Mouse (Mus musculus) WW6 (cell line): ENCODE measurements around the gene Hoxb8.

Source experiments
- DNase-seq: peaks from one replicate; pipeline ENCODE4 v3.0.0-alpha.2; 2013; ENCODE audit warnings: low read depth, low spot score

Hoxb8 gene

DNA sequence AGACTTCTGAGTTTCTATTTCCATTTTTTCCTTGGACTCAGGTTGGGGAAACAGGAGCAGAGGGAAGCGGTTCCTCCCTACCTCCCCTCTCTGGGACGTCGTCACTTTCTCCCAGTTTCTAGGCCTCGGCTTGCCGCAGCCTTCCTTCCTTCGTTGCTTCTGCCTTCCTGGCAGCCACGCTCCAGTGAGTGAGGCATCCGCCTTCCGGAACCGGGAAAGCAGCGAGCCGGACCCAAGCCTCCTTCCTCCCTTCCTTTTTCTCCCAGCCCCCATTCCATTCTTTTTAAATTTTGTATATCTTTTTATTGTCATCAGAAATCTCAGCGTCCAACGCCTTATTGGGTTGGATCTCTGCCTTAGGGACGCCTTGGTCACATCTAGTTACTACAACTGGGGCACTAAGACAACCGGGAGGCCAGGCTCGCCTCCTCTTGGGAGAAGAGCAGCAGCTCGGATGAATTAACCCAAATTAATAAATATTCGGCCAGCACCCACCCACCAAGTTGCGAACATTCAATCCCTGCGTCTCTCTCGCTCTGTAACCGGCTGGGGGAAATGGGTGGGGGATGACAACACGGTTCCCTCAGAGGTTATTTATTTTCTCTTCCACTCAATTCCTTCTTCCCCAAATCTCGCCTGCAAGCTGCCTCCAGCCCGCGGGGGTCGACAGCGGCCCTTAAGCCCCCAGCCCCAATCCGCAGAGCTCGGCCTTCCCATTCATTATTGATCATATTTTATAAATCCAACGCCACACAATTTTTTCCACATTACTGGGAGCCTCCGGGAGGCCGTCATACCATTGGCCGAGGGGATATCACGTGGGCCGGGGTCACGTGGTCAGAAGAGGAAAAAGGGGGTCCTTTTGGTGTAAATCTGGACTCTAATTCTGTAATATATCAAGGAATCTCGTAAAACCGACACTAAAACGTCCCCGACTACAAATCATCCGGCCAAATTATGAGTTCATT is 4.3 kb downstream of the Hoxb8 start, which contains the start of gene Hoxb7:
Gene Hoxb7 (plus strand): TSS at position 853 of the 968 bp plus-strand sequence.
- no peak for DNase-seq

DNA sequence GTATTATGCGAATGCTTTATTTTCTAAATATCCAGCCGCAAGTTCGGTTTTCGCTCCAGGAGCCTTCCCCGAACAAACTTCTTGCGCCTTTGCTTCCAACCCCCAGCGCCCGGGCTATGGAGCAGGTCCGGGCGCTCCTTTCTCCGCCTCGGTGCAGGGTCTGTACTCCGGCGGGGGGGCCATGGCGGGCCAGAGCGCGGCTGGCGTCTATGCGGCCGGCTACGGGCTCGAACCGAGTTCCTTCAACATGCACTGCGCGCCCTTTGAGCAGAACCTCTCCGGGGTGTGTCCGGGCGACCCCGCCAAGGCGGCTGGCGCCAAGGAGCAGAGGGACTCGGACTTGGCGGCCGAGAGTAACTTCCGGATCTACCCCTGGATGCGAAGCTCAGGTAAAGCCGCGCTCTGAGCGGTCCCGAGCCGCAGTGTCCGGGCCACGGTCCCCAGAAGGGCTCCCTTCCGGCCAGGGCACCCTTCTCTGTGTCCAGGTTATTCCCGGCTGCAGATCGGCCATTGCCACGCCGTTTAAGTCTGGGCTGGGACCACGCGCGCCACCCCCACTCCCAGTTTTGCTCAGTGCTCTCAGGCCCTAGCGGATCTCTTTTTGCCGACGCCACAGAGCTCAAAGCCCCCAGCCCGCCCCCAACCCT is 5.2 kb downstream of the Hoxb8 start:
- DNase-seq: no peak

DNA sequence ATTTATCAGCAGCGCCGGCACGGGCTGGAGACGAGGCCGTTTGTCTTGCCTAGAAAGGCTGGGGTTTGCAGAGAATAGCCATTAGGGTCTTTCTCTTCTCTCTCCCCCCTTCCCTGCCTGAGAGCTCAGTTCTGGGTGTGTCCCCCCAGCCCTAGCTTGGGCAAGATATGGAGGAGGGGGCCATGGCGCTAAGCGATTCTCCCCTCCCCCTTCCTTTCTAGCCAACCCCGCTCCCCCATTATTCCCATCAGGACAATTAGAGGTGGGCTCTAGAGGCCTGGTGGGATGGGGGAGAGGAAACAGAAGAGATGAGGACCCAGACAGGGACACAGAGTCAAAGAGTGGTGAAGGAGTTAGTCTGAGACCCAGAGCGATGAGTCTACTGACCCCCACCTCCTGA is 5.7 kb downstream of the Hoxb8 start:
- no peak for DNase-seq

DNA sequence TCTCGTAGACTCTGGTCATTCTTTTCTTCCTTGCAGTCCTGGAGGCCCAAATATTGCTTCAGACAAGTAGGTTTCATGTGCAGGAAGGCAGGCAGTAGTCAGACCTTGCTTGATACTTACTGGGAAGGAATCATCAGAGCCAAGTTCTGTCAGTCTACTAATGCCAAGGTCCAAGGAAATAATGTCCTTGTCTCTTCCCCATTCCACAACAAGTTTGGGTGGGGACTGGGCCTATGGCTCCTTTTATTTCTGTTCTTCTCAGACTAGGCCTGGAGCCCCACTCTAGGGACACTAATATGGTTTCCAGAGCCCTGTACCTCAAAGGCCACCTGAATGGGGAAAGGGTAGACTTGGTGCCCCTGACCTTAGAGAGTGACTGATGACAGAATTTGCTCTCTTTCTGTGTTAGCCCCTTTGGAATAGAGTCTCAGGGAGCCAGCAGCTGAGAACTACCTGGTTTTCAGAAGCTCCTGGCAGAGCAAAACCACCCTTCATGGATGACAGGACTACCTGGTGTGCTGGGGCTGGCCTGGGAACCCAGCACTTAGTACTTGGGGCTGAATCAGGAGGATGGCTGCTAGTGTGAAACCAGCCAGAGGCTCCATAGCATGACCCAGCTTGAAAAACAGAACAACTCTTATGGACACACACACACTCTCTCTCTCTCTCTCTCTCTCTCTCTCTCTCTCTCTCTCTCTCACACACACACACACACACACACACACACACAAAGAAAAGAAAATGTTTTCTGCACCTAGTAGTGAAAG is 6.9 kb downstream of the Hoxb8 start:
- DNase-seq: no peak

DNA sequence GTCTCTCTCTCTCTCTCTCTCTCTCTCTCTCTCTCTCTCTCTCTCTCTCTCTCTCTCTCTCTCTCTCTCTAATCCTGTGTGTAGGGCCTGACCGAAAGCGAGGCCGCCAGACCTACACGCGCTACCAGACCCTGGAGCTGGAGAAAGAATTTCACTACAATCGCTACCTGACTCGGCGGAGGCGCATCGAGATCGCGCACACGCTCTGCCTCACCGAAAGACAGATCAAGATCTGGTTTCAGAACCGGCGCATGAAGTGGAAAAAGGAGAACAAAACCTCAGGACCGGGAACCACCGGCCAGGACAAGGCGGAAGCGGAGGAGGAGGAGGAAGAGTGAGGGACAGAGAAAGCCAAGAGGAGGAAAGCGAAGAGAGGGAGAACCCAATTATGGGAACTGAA is 7.6 kb downstream of the Hoxb8 start:
- no peak for DNase-seq

DNA sequence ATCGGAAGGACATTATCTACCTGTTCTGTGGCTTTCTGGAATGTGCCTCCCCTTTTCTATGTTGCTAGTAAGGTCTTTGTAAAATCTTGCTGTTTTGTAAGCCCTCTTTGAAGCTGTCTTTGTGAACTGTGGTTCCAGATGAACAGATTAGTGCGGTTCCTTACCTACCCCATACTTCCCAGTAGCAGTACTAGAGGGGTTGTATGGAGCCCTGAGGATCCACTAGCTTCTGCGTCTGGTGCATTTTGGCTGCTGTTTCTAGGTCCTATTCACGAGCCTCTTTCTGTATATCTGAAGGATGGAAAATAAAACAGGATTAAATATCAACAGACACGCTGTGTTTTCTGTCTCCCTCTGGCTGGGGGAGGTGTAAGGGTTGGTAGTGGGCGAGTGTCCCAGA is 8.1 kb downstream of the Hoxb8 start:
- DNase-seq: no peak

DNA sequence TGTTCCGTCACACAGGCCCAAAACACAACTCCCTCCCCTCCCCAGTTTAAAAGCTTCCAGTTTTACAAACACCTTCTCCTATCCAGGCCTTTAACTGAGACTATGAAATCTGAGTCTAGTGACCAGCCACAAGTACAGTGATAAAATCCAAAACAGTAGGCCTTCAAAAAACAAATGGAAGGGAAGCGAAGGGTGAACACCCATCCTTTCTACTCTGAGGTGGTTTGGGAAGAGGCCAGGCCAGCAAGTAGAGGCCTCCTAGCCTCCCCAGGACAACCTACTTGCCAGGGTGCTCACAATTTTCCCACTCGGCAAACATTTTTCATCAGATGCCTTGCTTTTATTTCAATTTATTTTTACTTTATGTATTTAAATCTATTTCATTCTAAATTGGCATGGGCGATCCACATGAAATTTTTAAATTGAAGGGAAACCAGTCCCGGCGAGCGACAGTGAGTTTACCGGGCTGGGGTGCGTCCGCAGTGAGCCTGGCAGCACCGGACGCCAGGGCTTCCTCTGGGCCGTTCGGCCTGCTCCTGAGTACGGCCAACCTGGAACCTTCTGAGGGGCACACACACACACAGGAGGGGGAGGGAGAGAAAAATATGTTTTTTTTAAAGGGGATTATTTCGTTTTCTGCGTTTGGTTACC is 9.1 kb downstream of the Hoxb8 start:
- no peak for DNase-seq

DNA sequence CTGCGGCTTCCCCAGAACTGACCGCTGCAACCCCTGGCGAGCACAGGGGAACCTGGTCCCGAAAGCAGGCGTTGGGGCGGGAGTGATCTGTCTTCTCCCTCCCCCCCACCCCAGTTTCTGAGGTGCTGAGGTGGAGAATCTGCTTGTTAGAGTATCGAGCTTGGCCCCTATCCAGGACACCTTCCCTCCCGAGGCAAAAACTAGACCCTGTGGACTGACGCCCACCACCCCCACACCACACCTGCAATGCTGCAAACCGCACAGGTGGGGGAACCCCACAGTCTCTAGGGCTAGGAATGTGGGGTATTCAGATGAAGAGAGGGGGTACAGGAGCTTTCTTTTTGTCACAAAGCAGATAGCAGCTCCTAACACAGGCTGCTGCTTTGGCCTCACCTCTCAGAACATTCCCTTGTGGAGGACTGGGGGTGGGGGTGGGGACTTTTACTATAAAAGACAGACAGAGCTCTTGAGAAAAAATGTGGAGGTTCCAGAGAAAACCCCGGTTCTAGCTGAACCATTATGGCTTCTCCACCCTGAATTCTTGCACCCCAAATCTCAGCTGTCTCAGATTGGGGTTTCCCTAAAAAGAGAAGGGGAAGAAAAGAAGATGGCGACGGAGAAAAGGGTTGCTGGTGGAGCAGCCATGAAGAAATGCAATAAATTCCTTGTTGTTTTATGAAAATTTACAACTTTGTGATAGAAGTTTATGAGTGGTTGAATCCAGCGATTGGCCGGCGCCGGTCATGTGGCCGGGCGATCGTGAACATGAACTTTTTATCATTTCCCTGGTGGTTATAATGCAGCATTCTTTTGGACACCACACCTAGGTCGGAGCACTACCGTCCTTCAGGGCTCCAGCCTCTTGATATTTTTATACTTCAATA is 10.2 kb downstream of the Hoxb8 start, which contains the start of gene Hoxb6:
Gene Hoxb6 (plus strand): TSS at position 796 of the 884 bp plus-strand sequence.
- DNase-seq: no peak

DNA sequence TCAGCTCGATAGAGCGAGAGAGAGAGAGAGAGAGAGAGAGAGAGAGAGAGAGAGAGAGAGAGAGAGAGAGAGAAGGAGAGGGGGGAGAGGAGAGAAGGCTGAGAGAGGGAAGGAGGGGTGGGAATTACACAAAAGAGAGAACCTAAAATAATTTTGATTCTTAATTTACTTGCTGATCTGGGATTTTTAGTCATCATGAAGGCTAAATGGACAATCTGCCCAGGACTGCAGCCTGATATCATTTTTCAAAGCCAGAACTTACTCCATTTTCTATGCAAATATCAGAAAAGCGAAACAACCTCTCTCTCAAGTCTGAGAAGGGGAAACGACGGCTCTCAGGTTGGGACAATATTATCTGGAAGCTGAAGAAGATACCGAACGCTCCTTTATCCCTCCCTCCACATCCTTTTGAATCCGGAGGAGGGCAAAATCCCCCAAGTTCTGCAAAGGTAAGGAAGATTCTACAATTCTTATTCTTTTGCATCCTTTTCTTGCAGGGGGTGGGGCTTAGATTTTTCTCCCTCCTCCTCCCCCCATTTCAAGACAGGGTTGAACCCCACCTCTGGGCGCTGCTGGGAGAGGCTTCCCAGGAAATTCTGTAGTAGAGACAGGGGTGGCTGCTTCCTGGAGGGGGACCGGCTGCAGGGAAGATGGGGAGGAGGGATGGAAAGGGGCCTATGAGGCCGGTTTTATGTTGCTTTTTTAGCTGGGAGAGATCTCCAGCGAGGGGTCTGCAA is 11.0 kb downstream of the Hoxb8 start:
- DNase-seq: no peak

DNA sequence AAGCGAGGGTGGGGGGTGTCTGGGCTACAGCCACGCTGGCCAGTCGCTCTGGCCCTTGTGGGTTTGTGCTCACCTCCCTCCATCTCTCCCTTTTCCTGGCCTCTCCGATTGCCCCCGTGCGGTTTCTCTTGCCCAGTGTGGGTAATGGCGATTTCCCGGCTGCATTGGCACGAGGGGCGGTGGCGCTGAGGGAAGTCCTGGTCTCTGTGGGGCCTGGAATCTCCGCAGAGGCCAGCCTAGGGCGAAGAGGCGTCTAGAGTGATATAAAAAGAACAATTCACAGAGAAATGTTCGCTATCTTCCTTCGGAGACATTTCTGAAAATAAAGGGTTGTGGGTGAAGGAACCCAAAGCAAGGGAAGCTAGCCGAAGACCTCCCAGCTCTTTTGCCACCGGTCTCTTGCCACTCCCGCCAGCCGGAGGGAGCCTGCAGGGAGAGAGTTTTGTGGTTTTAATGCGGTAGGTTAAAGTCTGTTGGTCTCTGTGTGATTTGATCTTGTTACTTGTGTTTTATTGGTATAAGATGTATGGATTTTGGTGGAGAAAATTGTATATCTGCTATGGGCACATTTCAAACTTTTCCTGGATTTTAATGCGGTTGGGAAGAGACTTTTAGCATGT is 11.7 kb downstream of the Hoxb8 start:
- DNase-seq: no peak

DNA sequence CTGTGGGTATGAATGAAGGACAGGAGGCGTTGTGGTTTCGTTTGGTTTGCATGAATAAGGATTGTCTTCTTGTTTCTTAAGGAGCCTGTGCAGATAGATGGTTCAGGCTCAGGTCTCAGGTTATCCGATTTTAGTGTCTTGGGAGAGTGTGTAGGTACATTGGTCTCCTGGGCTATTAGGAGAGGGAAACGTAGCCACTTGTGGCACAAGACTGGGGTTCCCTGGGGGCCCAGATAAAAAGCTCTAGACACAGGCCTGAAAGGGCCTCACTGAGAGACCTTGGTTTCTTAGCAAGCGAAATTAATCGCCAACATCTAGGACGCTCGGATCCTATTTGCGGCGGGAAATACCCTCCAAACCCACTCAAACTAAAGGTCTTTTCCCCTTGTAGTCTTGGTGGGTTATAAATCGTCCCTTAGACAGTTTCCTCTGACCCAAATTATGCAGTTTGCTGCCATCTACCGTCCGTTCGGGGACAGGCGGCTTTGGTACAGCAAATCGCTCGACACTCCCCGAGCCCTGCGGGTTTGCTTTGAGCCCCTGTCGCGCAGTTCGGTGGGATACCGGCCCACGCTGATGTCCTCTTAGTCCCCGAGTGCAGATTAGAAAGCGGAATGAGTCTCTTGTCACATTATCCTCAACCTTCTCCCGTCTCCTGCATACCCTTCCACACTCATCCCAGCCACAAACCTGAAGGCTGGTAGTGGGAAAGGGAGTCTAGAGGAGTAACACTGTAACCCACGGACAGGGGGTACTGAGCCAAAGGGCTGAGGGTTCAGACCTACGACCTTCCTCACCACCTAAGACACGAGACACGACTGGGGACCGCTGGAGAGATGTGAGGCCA is 12.8 kb downstream of the Hoxb8 start:
- no peak for DNase-seq

DNA sequence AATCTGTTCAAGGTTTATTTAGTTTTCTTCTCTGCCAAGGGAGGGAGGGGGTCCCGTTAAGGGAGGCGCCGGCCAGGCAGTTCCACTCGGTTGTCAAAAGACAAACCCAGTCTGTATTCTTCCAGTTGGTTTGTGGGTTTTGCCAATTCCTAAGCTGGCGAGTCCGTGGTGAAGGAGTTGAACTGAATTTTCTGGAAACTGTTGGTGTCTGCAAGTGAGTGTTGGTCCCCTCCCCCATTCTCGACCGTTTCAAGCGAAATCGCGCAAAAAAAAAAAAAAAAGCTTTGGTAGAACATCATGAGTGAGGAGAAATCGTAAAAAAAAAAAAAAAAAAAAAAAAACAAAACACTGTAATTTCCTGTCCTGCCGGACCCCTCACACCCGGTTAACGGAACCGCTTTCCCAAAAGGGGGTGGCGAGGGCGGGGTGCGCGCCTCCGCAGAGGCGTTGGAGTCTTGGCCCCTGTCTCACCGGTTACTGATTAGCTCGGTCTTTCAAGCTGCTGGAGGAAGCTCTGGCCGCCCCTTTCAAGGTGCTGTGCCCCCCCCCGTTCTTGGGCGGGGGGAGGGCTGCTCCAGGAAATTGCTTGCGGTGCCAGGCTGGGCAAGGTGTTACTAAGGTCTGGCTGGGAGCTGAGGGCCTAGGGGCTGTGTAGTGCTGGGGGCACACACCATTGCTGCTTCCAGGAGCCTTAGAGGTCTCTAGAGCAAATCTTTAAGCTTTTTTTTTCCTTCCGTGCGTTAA is 13.6 kb downstream of the Hoxb8 start:
- no peak for DNase-seq

DNA sequence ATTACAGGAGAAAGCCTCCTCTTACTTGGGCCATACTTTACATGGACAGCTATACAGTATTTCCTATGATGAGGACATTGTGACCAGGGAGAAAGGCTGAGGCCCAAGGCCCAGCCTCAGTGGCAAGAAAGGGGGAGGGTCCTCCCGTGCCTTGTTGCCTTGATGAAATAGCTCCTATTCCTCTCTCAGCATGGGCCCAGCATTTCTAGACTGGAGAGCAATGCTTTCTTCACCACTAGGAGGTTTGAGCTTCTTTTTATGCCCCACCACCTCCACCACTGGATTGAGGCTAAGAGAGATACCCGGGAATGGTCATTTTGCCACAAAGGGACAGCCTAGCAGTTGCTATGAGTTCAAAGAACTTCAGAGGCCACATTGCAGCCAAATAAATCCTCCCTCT is 15.3 kb downstream of the Hoxb8 start:
- DNase-seq: no peak

DNA sequence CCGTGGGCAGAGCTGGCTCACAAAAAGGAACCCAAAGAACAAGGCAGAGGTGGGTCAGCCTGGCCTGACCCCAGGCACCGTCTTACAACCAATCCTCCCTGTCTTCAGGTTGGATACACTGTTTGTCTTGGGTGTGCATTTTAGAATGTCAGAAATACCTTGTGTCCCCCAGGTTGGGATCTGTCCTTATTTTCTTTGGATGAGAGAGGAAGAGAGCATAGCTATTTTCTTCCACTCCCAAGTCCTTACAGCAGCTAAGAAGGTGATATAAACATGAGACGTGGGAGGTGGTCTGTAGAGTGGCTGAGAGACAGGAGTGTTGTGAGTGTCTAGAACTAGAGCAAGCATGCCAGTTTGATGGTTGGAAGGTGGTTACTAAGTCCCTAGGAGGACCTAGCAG is 15.7 kb downstream of the Hoxb8 start:
- no peak for DNase-seq

DNA sequence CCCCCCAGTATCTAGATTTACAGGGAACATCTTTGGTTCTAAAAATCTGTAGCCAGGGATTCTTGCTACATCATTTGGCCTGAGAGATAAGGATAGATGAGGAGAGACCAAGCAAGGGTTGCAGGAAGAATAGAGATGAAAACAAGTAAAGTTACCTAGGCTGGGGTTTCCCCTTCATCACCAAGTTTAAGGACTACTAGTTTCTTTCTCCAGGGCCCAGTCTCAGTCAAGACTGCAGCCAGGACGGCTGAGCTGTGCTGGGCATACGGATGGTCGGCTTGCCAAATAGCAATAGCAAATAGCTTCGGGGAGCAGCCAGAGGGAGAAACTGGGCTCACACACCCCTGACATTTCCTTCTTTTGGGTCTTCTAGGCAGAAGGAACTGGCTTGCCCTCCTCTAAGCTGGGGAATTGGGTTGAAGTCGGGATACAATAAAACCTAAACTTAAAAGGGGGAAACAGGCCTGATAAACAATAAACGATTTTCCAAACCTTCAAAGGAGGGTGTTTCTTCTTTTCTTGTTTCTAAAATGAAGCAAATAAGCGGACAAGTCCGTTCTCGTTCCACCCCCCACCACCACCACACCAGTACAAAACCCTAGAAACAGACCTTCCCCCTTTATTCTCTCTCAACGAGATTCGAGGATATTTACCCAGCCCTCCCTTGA is 16.4 kb downstream of the Hoxb8 start:
- DNase-seq: no peak

DNA sequence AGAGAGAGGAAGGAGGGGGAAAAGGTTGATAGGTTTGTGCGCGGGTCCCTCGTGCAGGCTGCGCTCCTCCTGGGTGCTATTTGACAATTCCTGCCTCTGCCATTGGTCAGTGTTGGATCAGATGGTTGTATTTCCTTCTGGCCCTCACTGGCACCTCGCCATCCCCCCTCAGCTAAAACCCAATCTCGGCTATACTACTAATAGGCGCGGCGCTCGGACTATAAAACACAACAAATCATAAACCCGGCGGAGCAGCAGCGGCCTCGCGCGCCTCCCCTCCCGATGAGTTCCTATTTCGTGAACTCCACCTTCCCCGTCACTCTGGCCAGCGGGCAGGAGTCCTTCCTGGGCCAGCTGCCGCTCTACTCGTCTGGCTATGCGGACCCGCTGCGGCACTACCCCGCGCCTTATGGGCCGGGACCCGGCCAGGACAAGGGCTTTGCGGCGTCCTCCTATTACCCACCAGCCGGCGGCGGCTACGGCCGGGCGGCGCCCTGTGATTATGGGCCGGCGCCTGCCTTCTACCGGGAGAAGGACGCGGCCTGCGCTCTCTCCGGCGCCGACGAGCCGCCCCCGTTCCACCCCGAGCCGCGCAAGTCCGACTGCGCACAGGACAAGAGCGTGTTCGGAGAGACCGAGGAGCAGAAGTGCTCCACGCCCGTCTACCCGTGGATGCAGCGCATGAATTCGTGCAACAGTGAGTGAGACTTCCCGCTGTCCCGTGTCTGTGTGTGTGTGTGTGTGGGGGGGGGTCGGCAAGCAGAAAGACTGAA is 17.4 kb downstream of the Hoxb8 start:
- no peak for DNase-seq
